Mouse (Mus musculus) liver, adult 2 months (tissue): ENCODE measurements at regions not wholly inside any gene's neighbourhood (a gene's known extent, or its start where the extent isn't known, plus 50 kb on each side); places are given as distances from the start of the nearest gene placed in this dataset.

Experiments used
- DNase-seq: peaks from one replicate; pipeline ENCODE4 v3.0.0-alpha.2; 2011; ENCODE audit warnings: low read depth, low spot score; ENCODE audit errors: extremely low read depth
- H3K27ac ChIP-seq: fragments of 200-500 bp; replicated peaks from 2 replicates; pipeline ENCODE4 v1.5.1; 2012; ENCODE audit warnings: low read depth, mild to moderate bottlenecking, control low read depth, inconsistent platforms, low read length; ENCODE audit not compliant: insufficient read depth
- H3K27me3 ChIP-seq: fragments of 200-500 bp; 2 replicates; pipeline ENCODE4 v1.6.1; 2012; ENCODE audit warnings: mild to moderate bottlenecking, moderate library complexity, low read length, inconsistent platforms; ENCODE audit not compliant: control insufficient read depth, insufficient read depth
- H3K36me3 ChIP-seq: fragments of 200-500 bp; 2 replicates; pipeline ENCODE4 v1.6.1; 2012; ENCODE audit warnings: low read length, inconsistent platforms; ENCODE audit not compliant: control insufficient read depth, insufficient read depth
- H3K4me1 ChIP-seq: fragments of 200-500 bp; 2 replicates; pipeline ENCODE4 v1.6.1; 2011; ENCODE audit warnings: low read length; ENCODE audit not compliant: control insufficient read depth, insufficient read depth
- H3K4me3 ChIP-seq: fragments of 200-500 bp; 2 replicates; pipeline ENCODE4 v1.5.1; 2011; ENCODE audit warnings: low read depth, mild to moderate bottlenecking, control low read depth, low read length, moderate library complexity; ENCODE audit not compliant: insufficient read depth
- H3K79me2 ChIP-seq: fragments of 200-500 bp; 2 replicates; pipeline ENCODE4 v1.6.1; 2012; ENCODE audit warnings: inconsistent platforms, mild to moderate bottlenecking, low read length, moderate library complexity; ENCODE audit not compliant: control insufficient read depth, insufficient read depth
- H3K9ac ChIP-seq: fragments of 200-500 bp; 2 replicates; pipeline ENCODE4 v1.6.1; 2012; ENCODE audit warnings: low read depth, mild to moderate bottlenecking, control low read depth, inconsistent platforms, low read length
- CTCF ChIP-seq: fragments of 200-500 bp; IDR thresholded peaks from 2 replicates; pipeline ENCODE4 v1.5.1; 2011; ENCODE audit warnings: low read depth, low read length, control low read depth
- POLR2A ChIP-seq: fragments of 200-500 bp; IDR thresholded peaks from 2 replicates; pipeline ENCODE4 v1.6.1; 2011; ENCODE audit warnings: low read length, control low read depth; ENCODE audit not compliant: insufficient read depth; ENCODE audit errors: extremely low read depth
- WGBS: fragments of 180-500 bp; shearing (Covaris S2); methylation state at CpG from one replicate; pipeline ENCODE4 v1.1.7; 2018; 5-methylcytosine and 5-hydroxymethylcytosine counted together

DNA sequence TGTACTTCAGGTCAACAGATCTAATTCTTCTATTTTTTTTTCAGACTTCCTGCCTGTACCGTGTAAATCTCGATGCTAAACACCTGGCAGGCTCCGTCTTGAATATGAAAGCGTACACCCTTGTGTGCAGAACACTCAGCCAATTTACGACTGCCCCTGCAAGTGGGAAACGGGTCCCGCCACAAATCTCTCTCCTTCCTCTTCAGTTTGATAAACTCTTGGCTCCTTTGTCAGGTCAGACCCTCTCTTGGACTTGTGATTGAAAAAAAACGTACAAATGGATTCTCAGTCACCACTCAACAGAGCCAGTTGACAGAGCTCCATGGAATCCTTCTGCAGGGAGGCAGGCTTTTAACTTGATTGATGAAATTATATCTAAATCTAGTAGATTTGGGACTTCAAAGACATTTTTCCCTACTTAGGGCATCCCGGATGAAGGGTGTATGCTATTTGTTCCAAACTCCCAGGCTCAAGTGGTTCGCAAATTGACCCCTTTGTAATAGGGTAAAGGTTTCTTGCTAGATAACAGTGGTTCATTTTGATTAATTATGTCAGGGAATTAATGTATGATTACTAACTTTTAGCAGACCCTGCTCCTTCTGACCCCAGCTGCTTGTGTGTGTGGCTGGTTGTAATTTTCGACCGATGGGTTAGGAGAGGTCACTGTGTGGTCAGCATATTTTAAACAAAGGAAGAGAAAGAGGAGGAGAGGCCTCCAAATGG is 429.7 kb upstream of the Nr2f2 start:
- Histone ChIP-seq H3K27me3 (no peaks in the 10 kb centered on the region), H3K36me3 (no peaks in the 10 kb centered on the region), H3K4me3 (no peak overlapping the region), H3K79me2 (no peaks in the 10 kb centered on the region), H3K27ac (no peak overlapping the region), H3K9ac (no peak overlapping the region), H3K4me1 (peaks cover 12% of the 10 kb centered on the region; the same call in 1 of the 2 replicates)
- TF ChIP-seq POLR2A (no peak), CTCF (no peak)
- DNase-seq, result peak; percentile 17
- WGBS, result 68% methylated on average over 12 of the region's 12 CpGs

DNA sequence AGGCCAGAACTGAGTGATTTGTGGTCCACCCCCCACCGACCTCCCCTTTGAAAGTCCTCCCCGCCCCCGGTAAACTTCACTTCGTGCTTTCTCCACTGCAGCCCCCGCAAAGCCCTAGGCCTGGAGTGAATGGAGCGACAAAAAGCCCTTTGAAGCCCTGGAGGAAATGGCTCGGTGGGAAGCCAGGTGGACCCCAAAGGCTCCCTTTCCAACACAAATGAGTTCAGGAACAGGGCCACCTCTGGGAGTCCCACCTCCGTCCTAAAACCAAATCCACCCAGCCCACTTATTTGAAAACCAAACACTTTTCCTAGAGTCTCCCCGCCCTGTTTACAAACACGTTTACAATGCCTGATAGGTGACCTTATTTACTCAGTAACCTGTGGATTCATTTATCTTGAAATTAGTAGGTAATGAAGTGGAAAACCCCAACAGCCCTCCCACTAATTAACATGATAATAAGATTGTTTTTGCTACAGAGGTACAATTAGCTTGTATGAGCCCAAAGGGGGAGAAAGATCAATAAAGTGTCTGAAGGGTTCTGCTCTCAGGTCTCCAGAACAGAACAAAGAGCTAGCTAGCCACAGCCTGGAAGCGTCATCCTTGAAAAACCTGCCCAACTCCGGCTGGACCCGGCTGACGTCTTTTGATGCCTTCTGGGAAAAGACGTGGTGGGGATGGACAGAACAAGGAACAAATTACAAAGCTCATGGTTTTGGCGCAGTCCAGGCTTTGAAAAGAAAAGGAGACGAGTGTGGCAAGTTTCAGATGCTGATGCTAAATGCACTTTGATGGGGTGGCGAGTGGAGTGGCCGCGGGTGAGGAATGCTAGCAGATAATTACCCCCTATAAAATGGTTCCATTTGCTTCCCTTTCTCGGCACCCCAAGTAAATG is 422.6 kb upstream of the Nr2f2 start:
- 63% methylated on average over 21 of the region's 21 CpGs for WGBS
- H3K27ac ChIP-seq, result no peak overlapping the region
- H3K27me3 ChIP-seq, result no peaks in the 10 kb centered on the region
- H3K4me3 ChIP-seq, result no peak overlapping the region
- TF ChIP-seq CTCF (no peak), POLR2A (no peak)
- no peaks in the 10 kb centered on the region for H3K36me3 ChIP-seq
- no peaks in the 10 kb centered on the region for H3K4me1 ChIP-seq
- no peak for DNase-seq
- H3K9ac ChIP-seq, result no peak overlapping the region
- H3K79me2 ChIP-seq, result no peaks in the 10 kb centered on the region

DNA sequence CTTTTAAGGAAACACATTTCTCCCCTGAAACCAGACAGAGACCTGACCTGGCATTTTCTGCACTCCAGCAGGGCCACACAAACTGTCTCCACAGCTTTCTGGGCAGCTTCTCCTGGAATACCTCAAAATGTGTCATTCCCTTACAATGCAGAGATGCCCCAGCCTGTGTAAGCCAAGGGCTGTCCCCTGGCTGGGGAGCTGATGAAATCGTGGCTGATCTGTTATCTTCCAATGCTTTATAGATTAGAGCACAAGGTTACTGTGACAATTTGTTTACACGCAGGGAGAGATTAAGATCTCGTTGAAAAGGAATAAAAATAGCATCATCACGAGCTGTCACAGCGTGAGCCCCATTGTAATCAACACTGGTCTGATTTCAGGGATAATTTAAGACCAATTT is 421.4 kb upstream of the Nr2f2 start:
- Histone ChIP-seq H3K79me2 (no peaks in the 10 kb centered on the region), H3K36me3 (no peaks in the 10 kb centered on the region), H3K4me3 (no peak overlapping the region), H3K27me3 (no peaks in the 10 kb centered on the region), H3K27ac (no peak overlapping the region), H3K4me1 (no peaks in the 10 kb centered on the region), H3K9ac (no peak overlapping the region)
- 15% methylated on average over 5 of the region's 5 CpGs for WGBS
- peak; percentile 50 for DNase-seq
- TF ChIP-seq CTCF, result no peak
- TF ChIP-seq POLR2A, result no peak

DNA sequence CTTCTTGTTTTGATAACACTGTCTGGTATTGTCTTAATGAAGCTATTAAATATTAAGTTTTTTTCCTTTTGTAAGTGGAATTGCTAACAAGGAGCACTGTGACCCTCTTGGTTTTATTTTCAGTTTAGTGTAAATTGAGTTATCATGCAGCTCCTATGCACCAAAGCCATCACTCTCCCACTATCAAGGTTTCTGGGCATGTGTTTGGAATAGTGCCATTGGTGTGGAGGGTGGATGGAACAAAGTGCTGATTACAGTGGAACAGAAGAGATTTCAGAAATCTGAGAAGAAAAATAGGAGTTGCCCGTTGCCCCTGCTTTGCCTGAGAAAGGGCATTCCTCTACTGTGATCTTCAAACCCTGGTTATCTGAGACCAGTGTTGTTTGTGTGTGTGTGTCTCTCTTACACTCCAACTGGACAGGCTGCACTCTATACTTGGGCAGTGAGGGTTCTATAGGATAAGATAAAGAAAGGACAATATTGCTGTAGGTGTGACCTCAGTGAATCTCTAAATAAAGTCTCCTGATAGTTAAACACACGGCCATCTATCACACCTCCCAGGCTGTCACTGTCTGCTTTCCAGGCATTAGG is 414.3 kb upstream of the Nr2f2 start:
- H3K27me3 ChIP-seq, result no peaks in the 10 kb centered on the region
- H3K79me2 ChIP-seq, result no peaks in the 10 kb centered on the region
- H3K36me3 ChIP-seq, result no peaks in the 10 kb centered on the region
- 39% methylated on average over 2 of the region's 2 CpGs for WGBS
- H3K4me3 ChIP-seq, result no peak overlapping the region
- DNase-seq, result no peak
- no peak overlapping the region for H3K9ac ChIP-seq
- TF ChIP-seq CTCF (no peak), POLR2A (no peak)
- no peak overlapping the region for H3K27ac ChIP-seq
- no peaks in the 10 kb centered on the region for H3K4me1 ChIP-seq

DNA sequence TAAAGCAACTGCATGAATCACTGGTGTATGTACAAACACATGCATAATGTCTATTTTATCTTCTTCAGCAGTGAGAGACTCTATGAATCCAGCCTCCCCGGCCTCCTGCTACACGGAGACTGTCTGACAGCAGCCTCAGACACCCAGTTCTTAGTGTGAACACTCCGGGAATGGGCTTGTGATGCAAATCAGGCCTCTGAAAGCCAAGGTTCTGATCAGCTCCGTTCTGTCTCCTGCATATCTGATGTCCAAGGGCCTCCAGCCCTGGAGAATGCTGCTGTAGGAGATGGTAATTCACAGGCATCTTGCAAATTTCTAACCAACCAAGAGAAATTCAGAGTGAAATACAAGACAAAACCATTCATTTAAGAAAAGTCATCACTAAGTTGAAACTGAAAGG is 411.2 kb upstream of the Nr2f2 start:
- no peaks in the 10 kb centered on the region for H3K4me1 ChIP-seq
- no peak overlapping the region for H3K9ac ChIP-seq
- DNase-seq, result no peak
- H3K36me3 ChIP-seq, result no peaks in the 10 kb centered on the region
- no peaks in the 10 kb centered on the region for H3K27me3 ChIP-seq
- no peaks in the 10 kb centered on the region for H3K79me2 ChIP-seq
- H3K4me3 ChIP-seq, result no peak overlapping the region
- no peak overlapping the region for H3K27ac ChIP-seq
- TF ChIP-seq CTCF, result no peak
- no peak for TF ChIP-seq POLR2A
- 89% methylated on average over 4 of the region's 4 CpGs for WGBS

DNA sequence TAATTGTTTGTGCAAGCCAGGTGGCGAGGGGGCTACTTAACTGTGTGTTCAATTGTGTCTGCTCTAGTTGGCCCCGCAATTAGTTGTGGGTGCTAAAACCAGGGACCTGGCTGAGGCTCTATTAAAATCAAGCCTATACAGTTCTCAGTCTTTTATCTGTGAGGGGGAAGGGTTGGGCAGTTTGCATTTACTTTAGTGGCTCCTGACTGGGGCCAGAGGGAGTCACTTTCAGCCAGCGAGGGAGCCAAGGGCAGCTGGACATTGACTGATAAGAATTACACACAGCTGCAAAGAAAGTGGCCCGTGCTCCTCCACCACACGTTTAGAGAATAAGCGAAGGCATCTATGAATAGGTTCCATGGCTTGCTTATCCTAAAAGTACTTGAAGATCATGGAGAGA is 403.1 kb upstream of the Nr2f2 start:
- Histone ChIP-seq H3K4me3 (no peak overlapping the region), H3K27me3 (no peaks in the 10 kb centered on the region), H3K36me3 (no peaks in the 10 kb centered on the region), H3K9ac (no peak overlapping the region), H3K27ac (no peak overlapping the region), H3K4me1 (no peaks in the 10 kb centered on the region), H3K79me2 (no peaks in the 10 kb centered on the region)
- no peak for DNase-seq
- TF ChIP-seq POLR2A, result no peak
- TF ChIP-seq CTCF, result no peak
- whole genome bisulfite sequencing, result 55% methylated on average over 6 of the region's 6 CpGs
